Mouse (Mus musculus) heart, adult 2 months (tissue): Measurements from ENCODE around the gene Hp1bp3.

ENCODE experiments used
- CTCF ChIP-seq: fragments of 200-600 bp; IDR thresholded peaks from 2 replicates; pipeline ENCODE4 v1.8.1; 2022; ENCODE audit warnings: antibody characterized with exemption, mild to moderate bottlenecking, moderate library complexity
- POLR2A ChIP-seq: fragments of 200-500 bp; IDR thresholded peaks from 2 replicates; pipeline ENCODE4 v1.6.1; 2011; ENCODE audit warnings: mild to moderate bottlenecking, low read depth, low read length, control low read depth; ENCODE audit not compliant: insufficient read depth

DNA sequence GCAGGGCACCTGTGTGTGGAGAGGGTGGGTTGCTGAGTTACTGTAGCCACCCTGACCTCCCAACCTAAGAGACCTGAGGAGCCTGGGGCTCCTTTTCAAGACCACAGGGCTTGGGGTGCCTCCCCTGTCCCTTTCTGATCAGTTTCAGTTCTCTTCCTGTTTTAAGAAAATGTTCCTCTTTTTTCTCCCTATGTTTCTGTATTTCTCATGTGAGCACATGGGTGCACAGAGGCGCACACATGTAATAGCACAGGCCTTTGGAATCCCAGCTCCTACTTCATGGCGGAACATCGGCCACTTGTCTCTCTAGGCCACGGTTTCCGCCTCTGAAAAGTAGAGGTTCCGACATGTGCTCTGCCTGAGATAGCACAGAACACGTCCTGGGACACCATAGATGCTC, 72.6 kb downstream of the Hp1bp3 start:
- no peak for TF ChIP-seq POLR2A
- no peak for TF ChIP-seq CTCF
